Mouse (Mus musculus) myocyte (in vitro differentiated cells): Measurements from ENCODE around the gene Smc5. TPM values are rescaled to one million over a fixed set of nuclear protein-coding genes. Genes with fewer than 3 reads are reported as not detected.

Experiments
- H3K27me3 ChIP-seq: one replicate; pipeline ENCODE4 v1.6.1; 2011; ENCODE audit not compliant: control insufficient read depth, insufficient read depth, insufficient read length
- H3K36me3 ChIP-seq: one replicate; pipeline ENCODE4 v1.6.1; 2011; ENCODE audit not compliant: control insufficient read depth, insufficient read depth
- H3K4me2 ChIP-seq: one replicate; pipeline ENCODE4 v1.6.1; 2011; ENCODE audit warnings: low read depth, control low read depth
- H3K4me3 ChIP-seq: one replicate; pipeline ENCODE4 v1.5.1; 2011; ENCODE audit warnings: mild to moderate bottlenecking, control low read depth, moderate library complexity
- H3K79me2 ChIP-seq: one replicate; pipeline ENCODE4 v1.6.1; 2011; ENCODE audit not compliant: control insufficient read depth, insufficient read depth
- H3ac ChIP-seq: one replicate; pipeline ENCODE4 v1.6.1; 2011; ENCODE audit not compliant: control insufficient read depth, insufficient read length
- CEBPB ChIP-seq: IDR thresholded peaks from 2 replicates; pipeline ENCODE4 v1.6.1; 2011; ENCODE audit warnings: mild to moderate bottlenecking, moderate library complexity; ENCODE audit not compliant: poor library complexity, insufficient read depth, severe bottlenecking
- E2F4 ChIP-seq: IDR thresholded peaks from one replicate; pipeline ENCODE4 v1.6.1; 2011; ENCODE audit warnings: mild to moderate bottlenecking, control low read depth, moderate library complexity; ENCODE audit not compliant: insufficient read depth
- MAX ChIP-seq: IDR thresholded peaks from one replicate; pipeline ENCODE4 v1.6.1; 2011; ENCODE audit warnings: low read depth, mild to moderate bottlenecking, control low read depth
- MYOD1 ChIP-seq, 3 experiments: IDR thresholded peaks; one replicate each; pipeline ENCODE4 v1.6.1; 2011; ENCODE audit warnings: control low read depth in 2 of 3, low read depth in 2 of 3, mild to moderate bottlenecking in 2 of 3, moderate library complexity in 1 of 3; ENCODE audit not compliant: insufficient read length in 2 of 3, control insufficient read depth in 1 of 3
- MYOG ChIP-seq, 3 experiments: IDR thresholded peaks; one replicate each; pipeline ENCODE4 v1.6.1; 2011; ENCODE audit warnings: control low read depth in 2 of 3, low read depth in 2 of 3, mild to moderate bottlenecking in 2 of 3; ENCODE audit not compliant: insufficient read length in 2 of 3, control insufficient read depth in 1 of 3, insufficient read depth in 1 of 3
- POLR2A ChIP-seq: IDR thresholded peaks from one replicate; pipeline ENCODE4 v1.6.1; 2011; ENCODE audit warnings: low read depth, mild to moderate bottlenecking, control low read depth, moderate library complexity; ENCODE audit not compliant: insufficient read length
- POLR2AphosphoS2 ChIP-seq: IDR thresholded peaks from one replicate; pipeline ENCODE4 v1.6.1; 2011; ENCODE audit warnings: low read depth, control low read depth; ENCODE audit not compliant: insufficient read length
- REST ChIP-seq: IDR thresholded peaks from one replicate; pipeline ENCODE4 v1.6.1; 2011; ENCODE audit warnings: mild to moderate bottlenecking, control low read depth, moderate library complexity; ENCODE audit not compliant: insufficient read depth, insufficient read length
- SRF ChIP-seq: IDR thresholded peaks from one replicate; pipeline ENCODE4 v1.6.1; 2011; ENCODE audit warnings: low read depth; ENCODE audit not compliant: control insufficient read depth, insufficient read length
- TCF12 ChIP-seq: IDR thresholded peaks from one replicate; pipeline ENCODE4 v1.6.1; 2011; ENCODE audit warnings: mild to moderate bottlenecking, control low read depth; ENCODE audit not compliant: poor library complexity, insufficient read depth, severe bottlenecking
- TCF3 ChIP-seq: IDR thresholded peaks from one replicate; pipeline ENCODE4 v1.6.1; 2011; ENCODE audit warnings: low read depth, control low read depth; ENCODE audit not compliant: insufficient read length
- USF1 ChIP-seq: IDR thresholded peaks from one replicate; pipeline ENCODE4 v1.6.1; 2011; ENCODE audit warnings: low read depth, mild to moderate bottlenecking, control low read depth, moderate library complexity
- polyA plus RNA-seq: library from polyadenylated mRNA; unstranded; fragments of >200 nt; fragmentation: generic; extraction: Trizol; gene quantifications from one replicate; pipeline ENCODE4 v1.2.1, GENCODE M21; 2012; ENCODE audit warnings: missing spikeins

Gene Smc5
- polyA plus RNA-seq, 1 experiment: 6.8 TPM

- Histone ChIP-seq H3ac (no peak overlapping the region), H3K36me3 (peaks cover 18% of the 10 kb centered on the region), H3K4me2 (no peak overlapping the region), H3K27me3 (no peaks in the 10 kb centered on the region), H3K4me3 (no peak overlapping the region), H3K79me2 (no peaks in the 10 kb centered on the region)
- TF ChIP-seq POLR2AphosphoS2: no peak
- no peak for TF ChIP-seq REST
- TF ChIP-seq USF1: no peak
- TF ChIP-seq CEBPB: no peak
- TF ChIP-seq POLR2A: no peak
- TF ChIP-seq SRF: no peak
- TF ChIP-seq TCF3: no peak
- no peak for TF ChIP-seq MYOG (IDR thresholded peaks at IDR 0.05; ENCODE audit: control insufficient read depth in 1 of 3, insufficient read depth in 1 of 3, insufficient read length in 2 of 3, low read depth in 2 of 3)
- TF ChIP-seq MYOD1 (IDR thresholded peaks at IDR 0.05; ENCODE audit: control insufficient read depth in 1 of 3, insufficient read length in 2 of 3, low read depth in 2 of 3): no peak
- no peak for TF ChIP-seq TCF12
These were observed 102.6 kb downstream of the Smc5 start for GRCm38 (mm10) chr19:23171136-23171535.

- Histone ChIP-seq H3K27me3 (no peaks in the 10 kb centered on the region), H3ac (no peak overlapping the region), H3K4me3 (no peak overlapping the region), H3K36me3 (peaks cover 18% of the 10 kb centered on the region), H3K79me2 (no peaks in the 10 kb centered on the region), H3K4me2 (no peak overlapping the region)
- TF ChIP-seq SRF: no peak
- no peak for TF ChIP-seq USF1
- no peak for TF ChIP-seq POLR2AphosphoS2
- TF ChIP-seq REST: no peak
- TF ChIP-seq MYOD1 (IDR thresholded peaks at IDR 0.05; ENCODE audit: control insufficient read depth in 1 of 3, insufficient read length in 2 of 3, low read depth in 2 of 3): no peak
- no peak for TF ChIP-seq MYOG (IDR thresholded peaks at IDR 0.05; ENCODE audit: control insufficient read depth in 1 of 3, insufficient read depth in 1 of 3, insufficient read length in 2 of 3, low read depth in 2 of 3)
- TF ChIP-seq POLR2A: no peak
- no peak for TF ChIP-seq TCF3
- no peak for TF ChIP-seq E2F4
- no peak for TF ChIP-seq CEBPB
- TF ChIP-seq TCF12: no peak
- TF ChIP-seq MAX: no peak
These were observed 103.2 kb downstream of the Smc5 start for GRCm38 (mm10) chr19:23170476-23170875.

- no peak overlapping the region for H3ac ChIP-seq
- no peak for TF ChIP-seq TCF12
- TF ChIP-seq REST: no peak
- TF ChIP-seq CEBPB: no peak
- TF ChIP-seq MAX: no peak
- TF ChIP-seq POLR2A: no peak
- no peak for TF ChIP-seq SRF
- TF ChIP-seq POLR2AphosphoS2: no peak
- TF ChIP-seq MYOG (IDR thresholded peaks at IDR 0.05; ENCODE audit: control insufficient read depth in 1 of 3, insufficient read depth in 1 of 3, insufficient read length in 2 of 3, low read depth in 2 of 3): no peak
- no peak for TF ChIP-seq TCF3
- TF ChIP-seq USF1: no peak
- TF ChIP-seq MYOD1 (IDR thresholded peaks at IDR 0.05; ENCODE audit: control insufficient read depth in 1 of 3, insufficient read length in 2 of 3, low read depth in 2 of 3): no peak
- no peak for TF ChIP-seq E2F4
- no peaks in the 10 kb centered on the region for H3K79me2 ChIP-seq
- no peak overlapping the region for H3K4me2 ChIP-seq
- peaks cover 18% of the 10 kb centered on the region for H3K36me3 ChIP-seq
- H3K27me3 ChIP-seq: no peaks in the 10 kb centered on the region
- no peak overlapping the region for H3K4me3 ChIP-seq
These were observed 104.0 kb downstream of the Smc5 start for GRCm38 (mm10) chr19:23169659-23170050.

- Histone ChIP-seq H3K36me3 (peaks cover 18% of the 10 kb centered on the region), H3K27me3 (no peaks in the 10 kb centered on the region)
These were observed 104.6 kb downstream of the Smc5 start for GRCm38 (mm10) chr19:23168899-23169658.

More at GRCm38 (mm10) chr19:23168899-23169658, 104.6 kb downstream of the Smc5 start:
- TF ChIP-seq POLR2AphosphoS2: no peak
- no peak for TF ChIP-seq TCF12
- no peak for TF ChIP-seq MYOD1 (IDR thresholded peaks at IDR 0.05; ENCODE audit: control insufficient read depth in 1 of 3, insufficient read length in 2 of 3, low read depth in 2 of 3)
- TF ChIP-seq CEBPB: no peak
- H3ac ChIP-seq: no peak overlapping the region
- H3K4me3 ChIP-seq: no peak overlapping the region
- no peaks in the 10 kb centered on the region for H3K79me2 ChIP-seq
- H3K4me2 ChIP-seq: no peak overlapping the region
